Comparison of ENCODE assay signal across 10 mouse cellular contexts in the genomic region with DNA sequence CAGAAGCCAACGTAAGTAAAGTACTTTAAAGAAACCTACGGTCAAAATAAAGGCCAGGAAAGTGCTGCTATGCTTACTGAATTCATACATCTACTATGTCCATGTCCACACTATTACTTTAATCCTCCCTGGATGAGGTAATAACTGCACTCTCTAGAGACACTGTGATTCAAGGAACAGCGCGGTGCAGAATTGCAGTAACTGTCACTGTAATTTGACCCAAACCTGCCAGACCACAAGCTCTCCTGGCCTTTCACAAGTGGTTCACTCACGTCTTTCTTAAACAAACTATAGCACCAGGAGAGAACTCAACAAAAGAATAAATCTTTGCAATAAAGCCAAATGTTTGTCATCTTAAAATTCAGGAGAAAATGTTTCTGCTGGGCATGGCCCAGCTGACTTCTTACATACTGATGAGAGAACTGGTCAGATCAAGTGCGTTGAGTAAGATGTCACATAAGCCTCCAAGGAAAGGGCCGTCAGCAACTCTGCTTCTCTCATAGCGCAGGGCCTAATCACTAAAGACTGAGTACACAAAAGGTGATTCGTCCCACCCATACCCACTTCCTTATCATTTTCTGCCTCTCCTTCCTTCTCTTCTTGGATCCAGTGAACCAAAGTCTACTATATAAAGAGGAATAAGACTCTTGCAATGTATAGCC.
"Had no signal": no experiment of that assay in that cellular context is flagged by ENCODE, and none has a peak within 500 bp of the region (broad histone marks: within the 10 kb centered on the region; RNA-seq: fewer than 3 reads in every experiment).

No protein-coding gene starts in this region.

- H3K4me2 ChIP-seq: limb, embryonic 12.5 days; liver, embryonic 13.5 days; neural tube, embryonic 12.5 days had no signal

- H3K4me1 ChIP-seq: liver, embryonic 13.5 days had no signal

- H3K9me3 ChIP-seq: liver, embryonic 13.5 days; neural tube, embryonic 12.5 days had no signal

- H3K4me3 ChIP-seq: layer of hippocampus, adult 2 months; limb, embryonic 12.5 days; liver, embryonic 13.5 days; neural tube, embryonic 12.5 days had no signal

- ATAC-seq: inflammation-experienced regulatory T-cells, adult 6 months; liver, postnatal 0 days had no signal

- H3K9ac ChIP-seq: limb, embryonic 12.5 days; liver, embryonic 13.5 days; liver, postnatal 0 days; neural tube, embryonic 12.5 days had no signal

- H3K27me3 ChIP-seq: limb, embryonic 12.5 days; liver, embryonic 13.5 days; neural tube, embryonic 12.5 days had no signal

- DNase-seq: kidney, adult 2 months; liver; liver, embryonic 13.5 days; liver, postnatal 0 days; midbrain, embryonic 14.5 days; thymus, postnatal 14 days had no signal

- H3K27ac ChIP-seq: layer of hippocampus, adult 2 months; limb, embryonic 12.5 days; liver, embryonic 13.5 days; neural tube, embryonic 12.5 days had no signal
